Mouse (Mus musculus) ovary, postnatal 10 days (tissue): ENCODE measurements at regions not wholly inside any gene's neighbourhood (a gene's known extent, or its start where the extent isn't known, plus 50 kb on each side); places are given as distances from the start of the nearest gene placed in this dataset.
A peak's percentile ranks its signal among the peaks of the same experiment; 100 is the strongest.

Source experiments
- DNase-seq: peaks from one replicate; pipeline ENCODE4 v3.0.0; 2022; ENCODE audit warnings: low spot score

- peak; percentile 6 for DNase-seq
Measured at GRCm38 (mm10) chr16:12359116-12359515, 375.2 kb downstream of the Shisa9 start.

DNA sequence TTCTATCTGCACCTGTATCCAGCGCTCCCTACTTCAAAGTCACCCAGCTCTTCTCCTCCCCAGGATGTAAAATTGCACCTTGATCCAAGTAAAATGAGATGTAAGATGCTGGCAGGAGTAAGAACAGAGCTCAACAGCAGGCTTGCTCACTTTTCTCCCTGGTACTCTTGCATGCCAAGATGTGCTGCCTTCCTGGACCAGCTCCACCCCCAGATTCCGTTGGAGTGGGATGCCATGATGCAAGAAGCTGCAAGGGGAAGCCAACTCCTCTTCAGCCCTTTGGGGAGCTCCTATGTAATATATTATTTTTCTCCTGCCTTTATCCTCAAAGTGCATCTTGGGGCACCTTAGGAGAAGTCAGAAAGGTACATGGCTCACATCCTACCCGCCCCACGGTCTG lies 405.6 kb downstream of the Shisa9 start:
- no peak for DNase-seq

- no peak for DNase-seq
Measured at GRCm38 (mm10) chr16:12435697-12436221, 451.8 kb downstream of the Shisa9 start.

GRCm38 (mm10) chr16:12438622-12439021 lies 454.7 kb downstream of the Shisa9 start:
- no peak for DNase-seq

GRCm38 (mm10) chr16:12454791-12455190 lies 470.9 kb downstream of the Shisa9 start:
- no peak for DNase-seq
